Mouse (Mus musculus) forebrain, embryonic 13.5 days (tissue): ENCODE results near the gene Gm20877. TPM values are rescaled to one million over a fixed set of nuclear protein-coding genes. Genes with fewer than 3 reads are reported as not detected.
"Not testable (repeated sequence)": the region's sequence is repeated elsewhere in the genome, so short reads cannot be mapped to it uniquely, and the experiment has no call there.

Source experiments
- ATAC-seq: fragments of 200-750 bp; cut with Nextera tagmentation; 2 replicates; pipeline ENCODE4 v1.8.0; 2017
- H3K27ac ChIP-seq: fragments of 300-500 bp; sonication (generic); 2 replicates; pipeline ENCODE4 v1.5.1; 2015; ENCODE audit warnings: inconsistent platforms, mild to moderate bottlenecking, moderate library complexity
- H3K27me3 ChIP-seq: fragments of 300-500 bp; sonication (generic); 2 replicates; pipeline ENCODE4 v1.6.1; 2015; ENCODE audit warnings: mild to moderate bottlenecking, inconsistent platforms
- H3K36me3 ChIP-seq: fragments of 300-500 bp; sonication (generic); 2 replicates; pipeline ENCODE4 v1.6.1; 2015; ENCODE audit warnings: mild to moderate bottlenecking, inconsistent platforms; ENCODE audit not compliant: poor library complexity, severe bottlenecking
- H3K4me1 ChIP-seq: fragments of 300-500 bp; sonication (generic); 2 replicates; pipeline ENCODE4 v1.6.1; 2015; ENCODE audit warnings: inconsistent platforms
- H3K4me2 ChIP-seq: fragments of 300-500 bp; sonication (generic); 2 replicates; pipeline ENCODE4 v1.6.1; 2015; ENCODE audit warnings: inconsistent platforms, mild to moderate bottlenecking, moderate library complexity
- H3K4me3 ChIP-seq: fragments of 300-500 bp; sonication (generic); 2 replicates; pipeline ENCODE4 v1.5.1; 2015; ENCODE audit warnings: mild to moderate bottlenecking, inconsistent platforms
- H3K9ac ChIP-seq: fragments of 300-500 bp; sonication (generic); 2 replicates; pipeline ENCODE4 v1.6.1; 2015; ENCODE audit warnings: mild to moderate bottlenecking, inconsistent platforms
- H3K9me3 ChIP-seq: fragments of 300-500 bp; sonication (generic); replicated peaks from 2 replicates; pipeline ENCODE4 v1.6.1; 2016; ENCODE audit warnings: inconsistent platforms
- WGBS: fragments of 180-500 bp; shearing (Covaris S2); methylation state at CpG from one replicate; pipeline ENCODE4 v1.1.7; 2015; 5-methylcytosine and 5-hydroxymethylcytosine counted together
- polyA plus RNA-seq: library from polyadenylated mRNA; unstranded; fragments of >200 nt; fragmentation: Nextera tagmentation; extraction: Ambion mirVana; gene quantifications from 2 replicates; pipeline ENCODE4 v1.2.1, GENCODE M21; 2015

Gene Gm20877
- polyA plus RNA-seq = not detected in 2 replicates

GRCm38 (mm10) chrY:17093573-17093972 lies at the start of gene Gm20877:
Gm20877 (plus strand) TSS chrY:17093873.
- H3K27ac ChIP-seq, H3K4me3 ChIP-seq, H3K9me3 ChIP-seq, H3K27me3 ChIP-seq, H3K4me2 ChIP-seq, H3K9ac ChIP-seq, H3K36me3 ChIP-seq, H3K4me1 ChIP-seq, ATAC-seq: not testable (repeated sequence)
- no CpG with 5 or more reads among the region's 3 CpGs for WGBS
